Mouse (Mus musculus) testis, postnatal 14 days (tissue): Measurements from ENCODE around the gene Uhrf2.

Experiments used
- DNase-seq: peaks from one replicate; pipeline ENCODE4 v3.0.0; 2021; ENCODE audit warnings: low spot score

The Uhrf2 gene

DNA sequence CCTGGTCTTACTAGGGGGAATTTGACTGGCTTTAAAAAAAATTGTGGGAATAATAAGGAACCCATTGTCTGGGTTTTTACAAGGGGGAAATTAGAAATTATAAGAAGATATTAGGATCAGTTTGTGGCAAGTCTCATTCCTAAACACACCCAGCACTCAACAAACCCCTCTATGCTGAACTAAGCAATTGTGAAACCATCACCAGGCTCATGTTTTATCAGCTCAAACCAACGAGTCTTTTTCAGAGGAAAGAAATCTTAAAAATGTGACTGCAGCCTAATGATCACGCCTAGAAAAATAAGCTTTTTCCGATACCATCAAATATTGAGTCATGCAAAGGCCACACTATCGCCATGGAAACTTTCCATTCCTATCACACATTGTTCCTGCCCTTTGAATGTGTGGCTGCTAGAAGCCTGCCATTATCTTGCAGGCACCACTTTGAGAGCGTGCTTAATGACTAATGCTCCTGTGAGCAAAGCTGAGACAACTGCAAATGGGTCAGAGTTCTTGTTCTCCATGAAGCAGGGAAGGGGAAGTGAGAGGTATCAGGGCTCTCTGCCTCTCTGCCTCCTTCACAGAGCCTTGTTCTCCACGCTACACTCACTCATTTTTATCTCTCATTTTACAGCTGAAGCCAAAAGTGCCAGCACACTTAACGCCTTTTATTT is 94.8 kb downstream of the Uhrf2 start:
- no peak for DNase-seq

- no peak for DNase-seq
Measured at GRCm38 (mm10) chr19:30125670-30126059, 95.4 kb downstream of the Uhrf2 start.

DNA sequence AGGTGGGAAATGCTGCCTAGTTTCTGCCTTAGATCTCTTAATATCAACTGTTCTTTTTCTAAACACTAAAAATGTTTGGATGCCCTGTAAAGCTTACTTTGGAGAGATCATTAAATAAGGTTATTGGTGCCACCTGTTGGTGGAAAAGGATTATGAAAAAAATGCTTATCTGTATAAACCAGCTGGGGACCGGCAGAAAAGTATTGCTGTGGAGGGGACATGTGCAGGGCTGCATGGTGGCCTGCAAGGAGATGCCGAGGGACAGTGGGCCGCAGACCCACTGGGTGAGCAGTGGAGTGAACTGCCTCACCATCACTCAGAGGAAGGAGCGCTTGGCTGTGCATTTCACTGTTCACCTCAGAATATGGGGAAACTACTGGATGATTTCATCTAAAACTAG is 97.9 kb downstream of the Uhrf2 start:
- DNase-seq = no peak

GRCm38 (mm10) chr19:30136308-30136707 is 106.0 kb downstream of the Uhrf2 start:
- no peak for DNase-seq
